Mouse (Mus musculus) frontal cortex, adult 2 months (tissue): ENCODE measurements around the gene Fdxr. TPM values are rescaled to one million over a fixed set of nuclear protein-coding genes. Genes with fewer than 3 reads are reported as not detected.

Experiments
- DNase-seq, 2 experiments: peaks; one replicate each; pipeline ENCODE4 v3.0.0; 2022; ENCODE audit warnings: low spot score in 1 of 2; ENCODE audit errors: extremely low spot score in 1 of 2
- polyA plus RNA-seq: library from polyadenylated mRNA; depleted of rRNA; stranded (reverse); fragments of >200 nt; gene quantifications from 2 replicates; pipeline ENCODE4 v1.2.3, GENCODE M21; 2012; rRNA removed

Fdxr gene
- polyA plus RNA-seq = 33.1 and 34.4 TPM in 2 replicates

DNA sequence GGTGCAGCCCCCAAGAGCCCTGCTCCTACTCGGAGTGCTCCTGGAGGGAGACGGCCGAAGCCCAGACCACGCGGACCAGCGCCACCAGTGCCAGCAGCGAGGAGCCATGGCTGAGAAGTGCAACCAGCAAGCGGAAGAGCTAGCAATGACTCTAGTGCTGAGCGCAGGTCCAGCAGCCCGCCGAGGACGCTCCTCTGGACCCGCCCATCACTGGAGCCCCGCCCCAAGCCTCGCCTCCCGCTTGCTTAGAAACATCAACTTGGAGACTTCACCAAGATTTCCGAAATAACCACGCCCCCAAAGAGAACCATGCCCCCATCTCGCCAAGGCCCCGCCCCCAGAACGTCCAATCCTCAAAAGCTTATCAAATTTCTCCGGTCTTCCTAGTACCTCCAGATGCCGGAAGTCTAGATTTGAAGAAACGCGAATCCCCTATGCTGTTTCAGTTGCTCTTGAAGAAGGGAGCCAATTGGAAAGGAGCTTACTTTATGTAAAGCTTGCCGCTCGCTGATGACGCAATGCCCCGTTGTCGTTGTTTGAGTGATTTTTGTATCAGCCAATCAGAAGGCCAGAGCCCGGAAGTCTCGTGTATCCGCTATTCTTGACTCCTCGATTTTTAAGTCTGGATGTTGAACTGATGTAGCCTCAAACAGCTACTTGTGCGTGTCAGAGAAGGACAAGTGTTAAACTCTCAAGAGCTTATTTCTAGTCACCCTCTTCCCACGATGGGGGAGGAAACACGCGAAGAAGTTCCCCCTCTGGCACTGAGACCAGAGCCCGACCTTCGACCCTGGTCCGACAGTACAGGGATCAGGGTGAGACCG is at the start of gene Fdxr:
Fdxr (minus strand) TSS at position 271 of the 824 bp plus-strand sequence.
- DNase-seq = peak; percentile 99 to 100

DNA sequence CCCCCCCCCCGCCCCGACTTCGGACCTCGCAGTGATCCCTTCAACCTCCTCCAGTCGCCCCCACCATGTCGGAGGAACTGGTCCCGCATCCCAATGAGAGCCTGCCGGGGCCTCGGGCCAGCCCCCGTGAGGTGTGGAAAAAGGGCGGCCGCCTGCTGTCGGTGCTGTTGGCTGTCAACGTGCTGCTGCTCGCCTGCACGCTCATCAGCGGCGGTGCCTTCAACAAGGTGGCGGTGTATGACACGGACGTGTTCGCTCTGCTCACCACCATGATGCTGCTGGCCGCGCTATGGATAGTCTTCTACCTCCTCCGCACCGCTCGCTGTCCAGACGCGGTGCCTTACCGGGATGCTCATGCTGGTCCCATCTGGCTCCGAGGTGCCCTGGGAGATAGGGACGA is 46.5 kb upstream of the Fdxr start:
- no peak for DNase-seq

DNA sequence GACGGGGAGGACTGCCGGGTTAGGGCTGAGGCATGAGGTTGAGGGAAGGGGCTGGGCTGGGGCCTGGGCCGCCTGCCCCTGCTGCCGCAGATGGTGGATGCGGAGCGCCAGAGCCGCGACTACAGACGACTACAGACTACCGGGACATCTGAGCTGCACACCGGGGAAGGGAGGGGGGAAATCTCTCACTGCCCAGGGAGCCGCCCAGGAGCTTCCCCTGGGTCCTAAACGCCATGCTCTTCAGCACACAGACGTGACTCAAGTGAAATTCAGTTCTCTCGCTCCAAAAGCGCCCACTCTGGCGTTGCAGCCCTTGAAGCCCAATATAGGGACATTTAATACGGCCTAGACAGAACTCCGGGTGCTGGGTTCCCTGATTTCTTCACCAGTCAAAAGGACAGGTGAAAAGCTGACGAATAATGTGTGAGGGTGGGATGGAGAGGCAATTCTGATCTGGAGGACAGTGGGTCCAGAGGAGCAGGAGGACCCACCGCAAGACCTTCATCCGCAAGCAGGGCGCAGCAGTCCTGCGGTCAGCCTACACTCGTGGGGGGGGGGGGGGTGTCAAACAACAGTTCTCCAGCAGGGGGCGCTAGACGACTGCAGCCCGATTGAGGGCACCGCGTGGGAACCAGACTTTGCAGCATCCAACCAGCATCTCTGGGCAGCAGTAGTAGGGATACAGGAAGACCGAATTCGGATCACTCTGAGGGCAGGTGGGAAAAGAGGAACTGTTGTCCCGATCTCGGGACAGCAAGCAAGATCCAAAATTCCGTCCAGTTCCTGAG is 45.2 kb upstream of the Fdxr start, which contains the start of gene Ush1g:
Ush1g (minus strand) TSS at position 136 of the 788 bp plus-strand sequence.
- peak in 1 of 2 experiments; percentile 59 for DNase-seq

DNA sequence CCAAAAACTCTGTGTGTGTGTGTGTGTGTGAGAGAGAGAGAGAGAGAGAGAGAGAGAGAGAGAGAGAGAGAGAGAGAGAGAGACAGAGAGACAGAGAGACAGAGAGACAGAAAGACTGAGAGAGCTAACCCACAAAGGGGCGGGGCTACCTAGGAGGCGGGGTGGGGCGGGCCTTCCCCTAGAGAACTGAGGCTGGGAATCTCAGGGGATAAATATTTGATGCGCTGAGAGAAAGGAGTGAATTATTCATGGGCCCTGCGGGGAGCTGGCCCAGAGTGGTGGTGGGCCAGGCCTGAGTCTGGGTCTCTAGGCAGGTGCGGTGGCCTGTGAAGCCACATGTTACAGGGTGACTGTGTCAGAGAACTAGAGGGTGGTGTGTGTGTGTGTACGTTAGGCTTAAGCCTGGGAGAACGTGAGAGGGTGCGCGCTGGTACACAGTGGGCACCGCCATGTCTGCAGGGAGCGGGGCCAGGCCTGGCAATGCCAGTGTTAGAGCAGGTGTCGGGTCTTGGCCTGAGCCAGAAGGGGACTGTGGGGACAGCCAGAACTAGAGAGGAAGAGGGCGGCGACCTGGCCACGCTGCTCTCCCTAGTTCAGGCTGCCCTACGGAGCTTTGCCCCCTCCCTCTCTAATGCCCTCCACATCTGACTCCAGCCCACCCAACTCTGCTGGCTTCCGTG is 43.0 kb upstream of the Fdxr start:
- no peak for DNase-seq

DNA sequence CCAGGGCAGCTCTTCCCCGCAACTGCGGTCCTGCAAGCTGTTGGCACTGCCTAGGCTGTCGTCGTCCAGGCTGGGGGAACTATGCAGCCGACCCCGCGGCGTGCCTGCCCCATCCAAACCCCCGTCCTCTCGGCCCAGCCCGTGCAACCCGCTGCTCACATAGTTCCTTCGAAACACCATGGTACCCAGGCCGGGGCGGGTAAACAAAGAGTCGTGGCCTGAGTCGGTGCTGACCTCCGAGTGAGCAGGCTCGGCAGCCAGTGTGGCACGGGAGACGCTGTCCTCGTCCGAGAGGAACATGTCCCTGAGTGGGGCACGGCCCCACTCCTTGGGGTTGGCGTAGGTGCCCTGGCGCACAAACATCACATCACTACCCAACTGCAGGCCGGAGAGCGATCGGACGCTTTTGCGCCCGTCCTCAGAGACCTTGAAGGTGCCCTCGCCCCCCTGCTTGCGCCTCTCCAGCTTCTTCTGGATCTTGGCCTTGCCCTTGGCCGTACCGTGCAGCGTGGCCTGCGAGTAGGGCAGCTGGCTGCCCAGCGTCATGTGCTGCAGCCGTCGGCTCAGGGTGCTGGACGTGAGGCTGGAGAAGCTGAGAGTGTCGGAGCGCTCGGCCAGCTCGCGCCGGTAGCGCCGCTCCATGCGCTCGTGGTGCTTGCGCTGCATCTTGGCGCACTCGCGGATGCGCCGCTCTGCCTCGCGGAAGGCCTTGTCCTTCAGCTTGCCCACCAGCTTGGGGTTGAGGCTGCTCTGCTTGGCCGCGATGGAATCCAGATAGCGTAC is 41.6 kb upstream of the Fdxr start:
- DNase-seq = no peak

DNA sequence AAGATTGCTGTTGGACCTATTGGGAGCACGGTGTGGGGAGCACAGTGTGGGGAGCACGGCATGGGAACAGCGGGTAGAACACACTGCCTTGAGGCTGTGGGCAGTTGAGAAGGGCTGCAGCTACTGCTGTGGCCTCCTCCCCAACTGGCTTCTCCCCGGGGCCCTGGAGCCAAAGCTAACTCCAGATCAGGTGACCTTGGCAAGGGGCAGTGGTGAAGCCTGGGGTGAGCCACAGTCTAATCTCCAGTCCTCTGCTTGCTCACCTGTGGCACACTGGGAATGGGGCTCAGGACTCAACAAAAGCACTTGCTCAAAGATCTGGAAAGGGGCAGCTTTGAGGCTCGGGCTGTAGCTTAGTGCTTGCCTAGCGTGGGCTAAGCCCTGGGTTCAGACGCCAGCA is 40.4 kb upstream of the Fdxr start:
- no peak for DNase-seq

DNA sequence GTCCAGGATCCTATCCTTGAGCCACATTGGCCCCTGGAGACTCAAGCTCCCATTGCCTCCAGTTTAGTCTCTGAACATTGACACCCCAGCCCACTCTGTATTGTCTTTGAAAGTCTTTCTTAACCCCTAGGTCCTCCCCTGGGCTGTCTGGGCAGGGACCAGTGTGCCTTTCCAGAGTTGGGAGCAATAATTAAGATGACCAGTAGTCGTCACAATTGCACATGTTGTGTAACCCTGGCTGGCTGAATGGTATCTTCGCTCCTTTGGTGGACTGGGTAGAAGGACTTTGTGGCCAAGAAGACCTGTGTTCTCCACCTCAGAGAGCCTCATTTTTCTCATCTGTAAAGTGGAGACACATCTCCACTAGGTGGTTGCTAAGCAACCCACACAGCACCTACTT is 37.4 kb upstream of the Fdxr start:
- no peak for DNase-seq

DNA sequence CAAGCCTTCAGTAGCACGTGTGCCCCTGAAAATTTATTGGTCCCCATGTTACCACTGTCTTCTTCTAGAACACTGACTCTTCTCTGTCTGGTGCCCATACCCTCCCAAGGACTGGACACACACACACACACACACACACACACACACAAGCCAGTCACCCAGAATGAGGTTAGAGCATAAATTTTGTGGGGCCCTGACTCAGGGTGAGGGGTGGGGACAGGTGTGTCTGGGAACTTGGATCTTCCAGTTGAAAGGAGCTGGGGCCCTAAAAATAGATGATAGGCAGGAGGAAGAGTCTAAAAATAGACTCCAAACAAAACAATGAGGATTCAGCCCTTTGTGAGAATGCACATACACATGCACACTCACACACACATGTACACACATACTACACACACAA is 31.9 kb upstream of the Fdxr start:
- DNase-seq = no peak

DNA sequence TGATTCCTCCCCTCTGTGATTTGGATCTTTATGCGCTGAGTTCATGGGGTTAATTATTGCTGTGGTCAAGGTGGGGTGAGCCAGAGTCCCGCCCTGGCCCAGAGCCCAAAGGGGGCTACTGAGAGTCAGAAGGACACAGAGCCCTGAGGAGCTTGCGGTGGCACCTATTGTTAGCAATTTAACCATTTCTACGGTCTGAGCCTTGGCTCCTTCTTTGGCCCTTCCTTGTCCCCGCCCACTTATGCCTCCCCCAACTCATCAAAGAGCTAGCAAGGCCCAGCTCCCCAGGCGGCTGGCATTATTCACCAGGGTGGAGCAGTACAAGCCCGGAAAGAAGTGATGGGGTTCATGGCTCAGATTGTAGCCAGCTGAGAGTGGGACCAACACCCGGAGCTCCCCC is 30.0 kb upstream of the Fdxr start, which contains the start of gene Otop2:
Otop2 (plus strand) TSS at position 301 of the 400 bp plus-strand sequence.
- DNase-seq = no peak

DNA sequence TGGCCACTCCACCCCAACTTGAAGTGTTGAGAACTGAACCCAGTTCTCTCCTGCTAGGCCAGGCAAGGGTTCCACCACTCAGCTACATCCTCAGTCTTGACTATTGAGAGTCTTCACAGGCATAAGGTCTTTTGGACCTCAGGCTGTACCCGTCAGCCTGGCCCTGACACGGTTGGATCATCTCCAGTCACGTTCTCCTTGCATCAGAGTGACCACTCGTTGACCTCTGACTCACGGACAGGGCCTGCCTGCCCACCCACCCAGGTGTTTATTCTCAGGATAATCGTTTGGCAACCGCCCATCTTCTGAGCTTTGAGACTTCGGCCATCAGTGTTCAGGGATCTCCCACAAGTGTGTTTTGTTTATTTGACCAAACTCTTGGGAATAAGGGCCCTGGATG is 26.3 kb upstream of the Fdxr start:
- no peak for DNase-seq

DNA sequence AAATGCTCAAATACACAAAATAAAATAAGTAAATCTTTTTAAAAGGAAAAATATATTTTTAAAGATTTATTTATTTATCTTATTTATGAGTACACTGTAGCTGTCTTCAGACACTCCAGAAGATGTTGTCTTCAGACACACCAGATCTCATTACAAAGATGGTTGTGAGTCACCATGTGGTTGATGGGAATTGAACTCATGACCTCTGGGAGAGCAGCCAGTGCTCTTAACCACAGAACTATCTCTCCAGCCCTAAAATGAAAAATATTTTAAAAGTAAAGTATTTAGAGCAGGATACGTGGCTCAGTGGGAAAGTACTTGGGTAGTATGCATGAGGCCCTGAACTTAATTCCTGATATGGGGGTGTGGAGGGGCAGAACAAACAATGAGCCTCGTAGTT is 24.5 kb upstream of the Fdxr start:
- DNase-seq = no peak

DNA sequence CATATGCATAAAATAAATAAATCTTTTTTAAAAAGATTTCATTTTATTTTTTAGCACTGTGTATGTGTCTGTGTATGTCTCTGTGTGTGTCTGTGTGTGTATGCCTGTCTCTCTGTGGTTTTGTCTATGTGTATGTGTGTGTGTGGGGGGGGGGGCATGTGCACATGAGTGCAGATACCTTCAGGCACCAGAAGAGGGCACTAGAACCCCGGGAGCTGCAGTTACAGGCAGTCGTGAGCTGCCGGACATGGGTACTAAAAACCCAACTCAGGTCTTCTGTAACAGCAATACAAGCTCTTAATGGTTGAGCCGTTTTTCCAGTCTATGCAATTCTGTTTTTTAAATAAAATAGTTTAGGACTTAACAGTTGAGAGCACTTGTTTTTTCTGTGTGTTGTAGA is 23.9 kb upstream of the Fdxr start:
- no peak for DNase-seq

DNA sequence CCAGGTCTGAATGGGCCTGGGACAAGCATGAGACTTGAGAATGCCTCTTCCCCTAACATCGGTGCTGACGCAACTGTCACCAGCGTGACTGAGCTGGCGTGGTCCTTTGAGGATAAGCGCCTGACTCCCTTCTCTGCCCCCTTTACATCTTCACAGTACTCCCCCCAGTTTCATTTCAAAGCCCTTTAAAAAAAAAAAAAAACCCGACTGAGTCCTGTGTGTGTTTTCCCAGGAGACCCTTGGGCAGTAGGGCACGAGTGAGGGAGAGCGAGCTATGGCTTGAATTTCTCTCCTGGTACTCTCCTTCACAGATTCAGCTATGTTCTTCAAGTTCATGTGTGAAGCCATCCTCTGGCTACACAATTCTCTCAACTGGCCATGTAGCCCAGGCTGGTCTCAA is 21.3 kb upstream of the Fdxr start:
- DNase-seq = no peak

DNA sequence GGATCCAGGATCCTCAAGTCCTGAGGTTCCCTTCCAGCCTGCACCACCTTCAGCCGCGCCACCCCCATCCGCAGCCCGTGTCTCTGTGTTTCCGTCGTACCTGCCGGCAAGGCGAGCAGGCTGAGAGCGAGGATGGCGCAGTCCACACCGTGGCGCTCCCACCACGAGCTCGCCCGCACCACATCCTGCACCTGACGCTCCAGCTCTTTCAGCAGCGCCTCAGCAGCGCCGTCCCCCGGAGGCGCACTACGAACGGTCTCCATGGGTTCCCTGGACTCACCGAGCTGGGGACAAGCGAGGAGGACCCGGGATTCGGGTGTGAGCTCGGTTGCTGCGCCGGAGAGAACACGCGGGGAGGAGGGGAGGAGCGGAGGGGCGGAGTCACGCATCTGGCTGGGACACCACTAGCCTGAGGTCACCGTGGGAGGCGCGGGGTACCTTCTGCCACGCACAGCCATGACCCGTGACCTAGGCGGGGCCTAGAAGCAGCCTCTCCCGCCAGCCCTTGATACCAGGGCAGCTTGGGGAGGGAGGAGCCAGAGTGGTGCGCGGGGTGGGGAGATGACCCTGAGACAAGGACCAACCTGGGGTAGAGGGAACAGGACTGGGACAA is 20.5 kb upstream of the Fdxr start, which contains the start of gene Fads6:
Fads6 (minus strand) TSS at position 450 of the 613 bp plus-strand sequence.
- DNase-seq = peak; percentile 59 to 76

DNA sequence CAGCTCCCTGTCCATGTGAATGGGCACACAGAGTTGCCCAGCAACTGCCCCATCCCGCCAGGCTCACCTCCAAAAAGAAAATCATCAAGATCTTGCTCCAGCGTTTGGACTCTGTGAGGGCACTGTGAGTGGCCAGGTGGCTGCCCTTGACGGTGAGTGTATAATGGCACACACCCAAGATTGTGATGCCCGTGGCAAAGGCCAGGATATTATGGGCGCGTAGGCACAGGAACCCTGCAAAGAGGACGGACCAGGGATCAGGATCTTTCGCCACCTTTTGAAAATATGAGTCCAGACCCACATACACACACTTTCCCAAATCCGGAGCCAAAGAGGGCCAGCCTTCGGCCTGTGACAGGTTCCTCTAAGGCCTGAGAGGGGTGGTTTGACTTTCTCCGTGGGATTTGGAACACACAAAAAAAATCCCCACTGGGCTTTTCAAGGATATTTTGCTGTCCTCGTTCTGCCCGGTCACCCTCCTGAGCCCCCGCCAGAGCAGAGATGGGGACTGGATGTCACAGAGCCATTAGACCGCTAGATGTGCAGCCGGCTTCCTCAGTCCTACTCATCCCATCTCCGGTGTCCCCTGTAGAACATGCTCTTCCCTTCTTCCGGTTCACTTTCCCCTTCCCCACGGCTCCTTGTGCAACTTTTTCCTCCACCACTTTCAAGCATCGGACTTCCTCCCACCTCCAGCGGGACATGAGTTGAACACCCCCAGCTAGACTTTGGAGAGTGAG is 19.8 kb upstream of the Fdxr start:
- DNase-seq = no peak

DNA sequence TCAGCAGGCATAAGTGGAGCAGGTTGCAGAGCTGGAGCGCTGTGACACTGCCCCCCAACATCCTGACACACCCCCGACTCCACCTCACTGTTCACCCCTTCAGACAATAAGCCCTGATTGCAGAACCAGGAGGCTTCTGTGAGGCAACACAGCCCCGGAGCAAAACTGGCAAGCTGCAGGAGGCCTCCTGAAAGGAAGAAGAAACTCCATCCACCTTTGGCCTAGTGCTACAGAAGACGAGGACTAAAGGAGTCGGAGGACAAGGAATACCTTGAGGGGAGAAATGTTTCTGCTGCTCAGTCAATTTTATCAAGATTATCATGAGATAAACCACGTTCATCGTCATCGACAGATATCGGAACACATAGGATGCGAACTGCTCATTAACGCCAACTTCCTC is 19.1 kb upstream of the Fdxr start:
- no peak for DNase-seq

DNA sequence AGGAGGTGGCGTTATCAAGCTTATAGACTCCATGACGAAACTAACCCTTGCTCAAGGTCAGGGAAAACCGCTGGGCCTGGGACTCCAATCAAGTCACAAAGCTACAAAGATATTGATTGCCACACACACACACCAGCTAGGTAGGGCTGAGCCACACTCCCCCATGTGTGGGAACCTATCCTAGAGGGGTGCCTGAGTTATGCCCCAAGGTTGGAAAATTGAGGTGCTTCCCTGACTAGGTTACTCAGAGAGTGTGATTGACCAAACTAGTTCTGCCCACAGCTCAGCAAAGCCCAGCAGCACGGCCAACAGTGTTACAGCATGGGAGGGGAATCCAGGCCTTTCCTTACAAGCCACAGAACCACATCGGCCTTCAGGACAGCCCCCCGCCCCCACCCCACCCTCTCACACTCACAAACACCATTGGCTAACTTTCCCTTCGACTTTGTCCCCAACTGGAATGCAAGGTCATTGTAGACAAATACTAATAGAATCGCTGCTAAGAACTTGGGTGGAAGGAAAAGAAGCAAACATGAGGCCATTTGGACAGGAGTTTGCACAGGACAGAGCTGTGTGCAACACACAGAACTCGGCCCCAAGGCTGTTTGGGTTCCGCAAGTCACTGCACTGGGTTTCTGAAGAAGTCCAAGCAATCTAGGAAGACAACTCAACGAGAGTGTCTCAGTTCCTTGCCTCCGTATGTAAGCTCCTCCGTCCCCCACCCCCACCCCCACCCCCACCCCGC is 16.0 kb upstream of the Fdxr start:
- DNase-seq = no peak

DNA sequence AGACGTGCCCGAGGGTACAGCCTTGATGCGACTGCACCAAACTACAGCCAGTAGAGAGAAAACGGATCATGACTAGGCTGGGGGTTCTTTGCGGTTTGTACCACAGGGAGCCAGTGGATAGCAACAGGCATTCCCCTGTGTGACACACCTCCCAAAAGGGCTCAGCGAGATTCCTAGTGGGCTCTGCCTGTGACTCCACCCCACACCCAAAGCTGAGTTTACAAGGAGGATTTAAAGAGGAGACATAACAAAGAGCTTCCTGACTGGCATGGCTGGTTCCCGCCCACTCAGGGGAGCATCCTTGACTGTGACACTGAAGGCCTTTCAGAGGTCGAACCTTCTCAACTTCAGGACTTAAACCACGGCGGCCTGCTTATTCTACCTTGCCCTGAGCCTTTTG is 14.7 kb upstream of the Fdxr start:
- no peak for DNase-seq
